Mouse (Mus musculus) CH12F3 (cell line): ENCODE results near the gene Clec11a.

Experiments used
- in situ Hi-C: fragments of 300-500 bp; cut with MboI; formaldehyde crosslinking; loops from 2 replicates; pipeline ENCODE4 v1.14.3; 2020; ENCODE audit warnings: low sequenced_read_pairs

Gene Clec11a

DNA sequence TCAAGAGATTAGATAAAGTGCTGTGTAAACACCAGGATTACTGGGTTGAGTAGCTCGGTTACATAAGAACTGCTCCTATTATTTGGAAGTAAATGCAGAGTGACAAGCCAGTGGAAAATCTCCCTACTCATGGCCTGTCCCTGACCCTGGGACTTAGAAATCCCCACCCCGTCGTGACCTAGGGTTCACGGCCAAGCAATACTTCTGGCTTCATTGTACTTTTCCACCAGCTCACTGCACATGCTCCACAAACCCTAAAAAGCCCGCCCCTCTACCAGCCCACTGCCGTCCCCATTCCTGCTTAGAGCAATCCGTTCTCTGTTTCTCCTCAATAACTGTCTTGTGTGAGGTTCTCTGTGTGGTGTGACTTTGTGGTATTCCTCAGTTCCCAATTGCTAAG lies 18.9 kb downstream of the Clec11a start:
- in situ Hi-C loops: no loop called here

- in situ Hi-C loops: no loop called here
These were observed 25.1 kb downstream of the Clec11a start for GRCm38 (mm10) chr7:44281586-44281985.

GRCm38 (mm10) chr7:44280959-44281358 lies 25.7 kb downstream of the Clec11a start:
- in situ Hi-C loops: no loop called here

DNA sequence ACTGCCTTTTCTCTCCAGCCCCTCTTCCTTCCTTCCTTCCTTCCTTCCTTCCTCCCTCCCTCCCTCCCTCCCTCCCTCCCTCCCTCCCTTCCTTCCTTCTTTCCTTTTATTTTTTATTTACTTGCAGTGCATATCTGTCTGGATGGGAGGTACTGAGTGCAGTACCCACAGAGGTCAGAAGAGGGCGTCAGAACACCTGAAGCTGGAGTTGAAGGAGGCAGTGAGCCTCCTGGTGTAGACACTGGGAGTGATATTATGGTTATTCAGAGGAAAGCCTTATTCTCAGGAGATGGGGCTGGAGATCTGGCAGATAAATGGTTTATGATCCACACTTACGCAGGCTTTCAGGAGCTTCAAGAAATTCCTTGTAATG lies 29.5 kb downstream of the Clec11a start:
- in situ Hi-C loops: no loop called here

DNA sequence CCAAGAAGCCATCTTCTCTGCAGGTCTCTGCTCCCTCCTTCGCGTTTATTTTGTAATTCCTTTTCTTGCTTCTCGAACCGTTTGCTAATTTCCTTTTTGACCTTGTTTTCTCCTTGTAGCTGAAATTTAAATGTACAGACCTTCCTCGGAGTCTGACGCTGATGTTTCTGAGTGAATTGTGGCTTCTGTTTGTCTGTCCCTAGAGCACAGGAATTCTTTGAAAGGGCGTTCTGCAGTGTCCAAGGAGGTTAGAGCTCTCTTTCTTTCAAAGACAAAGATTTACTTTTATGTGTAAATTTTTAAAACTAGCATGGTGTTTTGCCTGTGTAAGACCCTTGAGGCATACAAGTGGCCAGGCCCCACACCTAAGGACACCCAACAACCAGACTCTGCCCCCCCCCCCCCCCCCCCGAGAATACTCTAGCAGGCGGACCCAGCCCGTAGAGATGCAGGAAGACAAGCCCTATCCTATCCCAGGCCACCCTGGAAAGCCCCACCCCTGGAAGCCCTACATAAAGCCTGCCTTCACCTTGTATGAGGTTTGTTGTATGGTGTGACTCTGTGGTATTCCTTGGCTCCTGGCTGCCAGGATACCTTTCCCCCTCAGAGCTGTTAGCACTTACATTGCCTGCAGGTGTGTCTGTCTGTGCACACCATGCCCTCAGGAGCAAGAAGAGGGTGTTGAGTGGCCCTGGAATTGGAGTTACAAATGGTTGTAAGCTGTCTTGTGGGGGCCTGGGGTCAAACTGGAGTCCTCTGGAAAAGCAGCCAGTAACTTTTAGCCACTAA lies 30.0 kb downstream of the Clec11a start:
- in situ Hi-C loops: no loop called here

DNA sequence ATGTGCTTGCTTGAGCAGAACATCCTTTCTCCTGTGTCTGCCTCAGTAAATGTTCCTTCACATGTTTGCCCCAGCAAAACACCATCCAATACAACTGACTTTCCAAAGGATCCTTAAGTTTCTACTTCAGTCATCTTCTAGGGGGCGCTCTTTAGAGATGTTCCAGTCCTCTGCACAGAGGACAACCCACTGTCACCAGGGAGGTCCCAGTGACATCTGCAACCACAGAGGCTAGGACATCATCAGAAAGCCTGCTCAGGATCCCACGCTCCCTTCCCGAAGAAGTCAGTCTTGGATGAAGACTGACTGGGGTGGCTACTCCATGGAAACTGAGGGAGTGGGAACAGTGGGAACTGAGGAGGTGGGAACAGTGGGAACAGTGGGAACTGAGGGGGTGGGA lies 31.2 kb downstream of the Clec11a start:
- in situ Hi-C loops: no loop called here

DNA sequence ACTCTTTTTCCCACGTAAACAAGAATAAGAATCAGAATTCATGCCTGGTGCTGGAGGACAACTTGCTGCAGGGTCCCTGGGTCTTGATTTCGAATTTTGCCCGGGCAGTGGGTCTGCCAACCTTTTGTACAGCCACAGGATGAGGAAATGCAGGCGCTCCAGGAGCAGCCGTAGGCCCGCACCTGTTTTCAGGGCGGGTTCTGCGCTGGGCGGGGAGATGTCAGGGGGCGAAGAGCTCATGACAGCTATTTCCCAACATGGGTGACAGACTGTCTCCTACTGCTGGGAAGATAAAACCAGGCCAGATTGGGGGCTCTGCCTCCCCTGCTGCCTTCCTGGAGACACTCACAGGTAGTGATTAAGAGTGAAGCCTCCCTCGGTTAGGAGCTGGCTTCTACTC lies 32.6 kb downstream of the Clec11a start:
- in situ Hi-C loops: loop anchor here (25.0 kb wide), 1 partner anchor 188 kb away; the partner anchor contains the start of genes Aspdh and Josd2

GRCm38 (mm10) chr7:44273446-44273845 lies 33.3 kb downstream of the Clec11a start:
- in situ Hi-C loops: loop anchor here (25.0 kb wide), 1 partner anchor 189 kb away; the partner anchor contains the start of genes Aspdh and Josd2

- in situ Hi-C loops: loop anchor here (25.0 kb wide), 1 partner anchor 190 kb away; the partner anchor contains the start of genes Aspdh and Josd2
These were observed 34.2 kb downstream of the Clec11a start for GRCm38 (mm10) chr7:44272546-44272945.

- in situ Hi-C loops: loop anchor here (25.0 kb wide), 1 partner anchor 191 kb away; the partner anchor contains the start of genes Aspdh and Josd2
These were observed 35.4 kb downstream of the Clec11a start for GRCm38 (mm10) chr7:44271309-44271708.

DNA sequence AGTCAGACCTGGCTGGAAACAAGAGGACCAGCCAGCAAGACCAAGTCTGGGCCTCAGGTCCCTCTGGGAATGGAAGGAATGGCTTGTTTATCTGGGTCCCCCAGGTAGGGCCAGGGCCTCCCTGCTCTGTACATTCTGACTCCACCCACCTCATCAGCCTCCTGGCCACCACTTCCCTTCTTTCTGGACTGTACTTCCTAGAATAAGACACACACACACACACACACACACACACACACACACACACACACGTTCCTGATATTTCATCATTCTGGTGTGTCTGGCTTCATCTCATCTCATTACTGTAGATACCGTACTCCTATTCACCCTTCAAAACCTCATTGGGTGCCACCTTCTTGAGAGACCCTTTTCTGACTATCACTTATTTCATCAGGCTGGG lies 37.3 kb downstream of the Clec11a start:
- in situ Hi-C loops: loop anchor here (10.0 to 25.0 kb wide), 3 partner anchors 45 to 193 kb away; partner anchors contain the start of genes Aspdh, Josd2 and Shank1

DNA sequence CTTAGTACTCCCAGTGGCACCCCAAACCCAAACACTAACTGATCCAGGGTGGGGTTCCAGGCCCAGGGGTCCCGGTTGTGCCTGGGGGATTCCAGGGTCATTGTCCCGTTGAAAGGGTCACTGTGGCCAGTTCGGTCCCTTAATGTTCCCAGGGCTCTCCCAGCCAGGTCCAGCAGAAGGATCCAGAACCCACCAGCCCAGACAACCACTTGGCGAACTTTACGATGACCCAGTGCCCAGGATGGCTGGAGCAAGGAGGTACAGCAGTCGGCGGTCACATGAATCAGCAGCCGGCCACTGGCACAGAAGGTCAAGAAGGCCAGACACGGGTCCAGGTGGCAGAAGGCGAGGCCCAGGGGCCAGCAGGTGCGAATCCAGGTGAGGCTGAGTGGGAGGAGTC lies 38.6 kb downstream of the Clec11a start:
- in situ Hi-C loops: loop anchor here (10.0 to 25.0 kb wide), 3 partner anchors 47 to 194 kb away; partner anchors contain the start of genes Aspdh, Josd2 and Shank1

GRCm38 (mm10) chr7:44262791-44263643 lies 43.7 kb downstream of the Clec11a start:
- in situ Hi-C loops: loop anchor here (10.0 to 25.0 kb wide), 3 partner anchors 52 to 199 kb away; partner anchors contain the start of genes Aspdh, Josd2 and Shank1

DNA sequence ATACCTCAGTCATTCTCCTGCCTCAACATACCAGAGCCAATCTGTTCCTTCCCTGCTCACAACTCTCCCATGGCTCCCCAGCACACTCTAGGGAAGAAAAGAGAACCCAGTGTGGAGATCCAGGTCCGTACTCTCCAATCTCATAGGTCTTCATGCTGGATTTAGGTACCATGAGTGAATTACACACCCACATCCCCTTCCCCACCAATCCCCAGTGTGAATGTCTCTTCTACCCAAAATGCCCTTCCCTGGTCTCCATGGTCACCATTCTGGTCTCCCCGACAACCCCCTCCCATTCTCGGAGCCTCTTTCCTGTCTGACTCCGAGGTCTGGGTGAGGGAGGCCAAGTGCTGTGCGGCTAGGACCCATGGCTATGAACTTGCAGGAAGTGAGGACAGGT lies 45.6 kb downstream of the Clec11a start, which contains the start of gene Gm15517:
Gene Gm15517 (plus strand): TSS at position 301 of the 400 bp plus-strand sequence.
- in situ Hi-C loops: loop anchor here (10.0 to 25.0 kb wide), 3 partner anchors 54 to 201 kb away; partner anchors contain the start of genes Aspdh, Josd2 and Shank1

GRCm38 (mm10) chr7:44260410-44260809 lies 46.3 kb downstream of the Clec11a start:
- in situ Hi-C loops: loop anchor here (10.0 to 25.0 kb wide), 3 partner anchors 54 to 202 kb away; partner anchors contain the start of genes Aspdh, Josd2 and Shank1

DNA sequence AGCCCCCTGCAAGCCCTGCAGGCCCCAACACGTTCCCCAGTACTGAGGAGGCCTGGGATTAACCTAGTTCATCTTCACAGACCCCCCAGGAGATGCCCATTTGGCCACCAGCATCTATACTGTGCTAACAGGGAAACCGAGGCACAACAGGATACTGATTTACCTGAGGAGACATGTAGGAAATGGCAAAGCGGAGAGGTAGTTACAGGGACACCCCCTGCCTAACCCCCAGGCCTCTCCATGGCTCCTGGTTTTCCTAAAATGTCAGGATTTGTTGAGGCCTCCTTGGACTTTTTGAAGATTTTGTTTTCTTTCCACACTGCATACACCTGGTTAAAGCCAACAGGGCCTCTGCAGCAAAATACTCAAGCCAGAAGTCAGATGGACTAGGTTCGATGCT lies 49.4 kb downstream of the Clec11a start, which contains the start of gene Acp4:
Gene Acp4 (minus strand): TSS at position 101 of the 400 bp plus-strand sequence.
- in situ Hi-C loops: loop anchor here (25.0 kb wide), 1 partner anchor 205 kb away; the partner anchor contains the start of genes Aspdh and Josd2

- in situ Hi-C loops: loop anchor here (25.0 kb wide), 1 partner anchor 207 kb away; the partner anchor contains the start of genes Aspdh and Josd2
These were observed 51.8 kb downstream of the Clec11a start for GRCm38 (mm10) chr7:44254930-44255329.

DNA sequence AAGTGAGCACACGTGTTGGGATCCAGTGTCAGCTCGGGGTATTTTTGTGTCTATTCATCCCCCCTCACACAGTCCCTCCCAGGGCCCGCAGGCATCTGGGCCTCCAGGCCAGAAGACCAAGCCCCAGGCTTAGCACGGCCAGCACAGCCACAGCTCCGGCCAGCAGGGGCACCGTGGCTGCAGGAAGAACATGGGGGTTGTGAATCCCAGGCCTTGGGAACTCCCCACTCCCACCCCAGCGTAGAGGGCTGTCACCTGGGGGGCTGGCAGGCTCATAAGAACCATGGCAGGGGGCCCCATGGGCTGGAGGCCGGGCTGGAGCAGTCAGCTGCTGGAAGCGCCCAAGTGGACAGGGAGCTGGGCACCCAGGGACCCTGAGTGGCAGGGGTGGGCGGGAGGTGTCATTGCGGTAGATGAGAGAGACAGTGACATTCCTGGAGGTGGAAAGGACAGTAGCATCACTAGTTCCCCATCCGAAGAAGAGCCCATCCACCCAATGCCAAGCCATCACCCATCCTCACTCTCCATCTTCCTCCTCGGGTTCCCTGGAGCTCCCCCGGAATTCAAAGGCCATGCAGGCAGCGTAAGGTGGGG lies 53.6 kb downstream of the Clec11a start:
- in situ Hi-C loops: loop anchor here (25.0 kb wide), 1 partner anchor 209 kb away; the partner anchor contains the start of genes Aspdh and Josd2
